Mouse (Mus musculus): ENCODE results near the gene Bbs2. TPM values are rescaled to one million over a fixed set of nuclear protein-coding genes. Genes with fewer than 3 reads are reported as not detected.

The Bbs2 gene
- total RNA-seq, 2 experiments from 2014 or later = 4.2 to 8.7 TPM

Other genes starting within 250 kb of the Bbs2 start
- gene Amfr, start 86.1 kb downstream of the Bbs2 start, total RNA-seq (2015) = 35.5 and 37.5 TPM in 2 replicates
- 83.7 and 97.7 TPM in 2 replicates for gene Amfr, start 86.1 kb downstream of the Bbs2 start, total RNA-seq (2017)
- gene Nudt21, start 61.9 kb downstream of the Bbs2 start, total RNA-seq (2015) = 83.1 and 84.4 TPM in 2 replicates
- 53.4 and 57.2 TPM in 2 replicates for gene Nudt21, start 61.9 kb downstream of the Bbs2 start, total RNA-seq (2017)
- gene Ogfod1, start 61.7 kb downstream of the Bbs2 start, total RNA-seq (2015) = 10.2 and 12.3 TPM in 2 replicates
- 9.0 and 9.1 TPM in 2 replicates for gene Ogfod1, start 61.7 kb downstream of the Bbs2 start, total RNA-seq (2017)
- gene Mt4, start 38.3 kb upstream of the Bbs2 start, total RNA-seq (2015) = not detected in 2 replicates
- not detected in 2 replicates for gene Mt4, start 38.3 kb upstream of the Bbs2 start, total RNA-seq (2017)
- gene Mt3, start 53.7 kb upstream of the Bbs2 start, total RNA-seq (2015) = not detected in 2 replicates
- gene Mt3, start 53.7 kb upstream of the Bbs2 start, total RNA-seq (2017) = not detected in 2 replicates
- gene Mt2, start 73.7 kb upstream of the Bbs2 start, total RNA-seq (2015) = 0.76 and 2.8 TPM in 2 replicates
- gene Mt2, start 73.7 kb upstream of the Bbs2 start, total RNA-seq (2017) = 2.0 and 4.2 TPM in 2 replicates
- gene Mt1, start 80.2 kb upstream of the Bbs2 start, total RNA-seq (2015) = 18.6 and 24.3 TPM in 2 replicates
- 32.5 and 48.1 TPM in 2 replicates for gene Mt1, start 80.2 kb upstream of the Bbs2 start, total RNA-seq (2017)
- 15.8 and 17.7 TPM in 2 replicates for gene Nup93, start 115.6 kb upstream of the Bbs2 start, total RNA-seq (2015)
- gene Nup93, start 115.6 kb upstream of the Bbs2 start, total RNA-seq (2017) = 22.9 and 24.1 TPM in 2 replicates
- gene Slc12a3, start 230.3 kb upstream of the Bbs2 start, total RNA-seq (2015) = 0.25 and 0.34 TPM in 2 replicates
- gene Slc12a3, start 230.3 kb upstream of the Bbs2 start, total RNA-seq (2017) = 0.16 TPM in 1 of 2 replicates, not detected in the other

All from megakaryocyte, adult 5-6 weeks (primary cell).